Mouse (Mus musculus): ENCODE measurements around the gene Ntsr2.

The Ntsr2 gene

GRCm38 (mm10) chr12:16653332-16654093, at the start of gene Ntsr2:
Gene Ntsr2 (plus strand): TSS chr12:16653382.
- in situ Hi-C loops (cut with MboI, MseI): no loop called here

- in situ Hi-C loops (cut with MboI, MseI): no loop called here
Measured at GRCm38 (mm10) chr12:16605624-16606023, 47.6 kb upstream of the Ntsr2 start.

GRCm38 (mm10) chr12:16610936-16611335, 42.2 kb upstream of the Ntsr2 start, which contains the start of gene Lpin1:
Gene Lpin1 (minus strand): TSS chr12:16610966.
- in situ Hi-C loops (cut with MboI, MseI): no loop called here

- in situ Hi-C loops (cut with MboI, MseI): no loop called here
Measured at GRCm38 (mm10) chr12:16614556-16614955, 38.6 kb upstream of the Ntsr2 start.

GRCm38 (mm10) chr12:16615738-16616137, 37.4 kb upstream of the Ntsr2 start:
- in situ Hi-C loops (cut with MboI, MseI): no loop called here

- in situ Hi-C loops (cut with MboI, MseI): no loop called here
Measured at GRCm38 (mm10) chr12:16618512-16619274, 34.5 kb upstream of the Ntsr2 start.

- in situ Hi-C loops (cut with MboI, MseI): no loop called here
Measured at GRCm38 (mm10) chr12:16619453-16619852, 33.7 kb upstream of the Ntsr2 start.

GRCm38 (mm10) chr12:16620230-16620629, 33.0 kb upstream of the Ntsr2 start:
- in situ Hi-C loops (cut with MboI, MseI): no loop called here

GRCm38 (mm10) chr12:16630152-16630865, 22.9 kb upstream of the Ntsr2 start:
- in situ Hi-C loops (cut with MboI, MseI): loop anchor here (5.0 kb wide), 1 partner anchor 58 kb away; no protein-coding TSS in a partner anchor

- in situ Hi-C loops (cut with MboI, MseI): loop anchor here (5.0 kb wide), 1 partner anchor 59 kb away; no protein-coding TSS in a partner anchor
Measured at GRCm38 (mm10) chr12:16630866-16631185, 22.4 kb upstream of the Ntsr2 start.

GRCm38 (mm10) chr12:16631423-16631822, 21.8 kb upstream of the Ntsr2 start:
- in situ Hi-C loops (cut with MboI, MseI): loop anchor here (5.0 kb wide), 1 partner anchor 59 kb away; no protein-coding TSS in a partner anchor

GRCm38 (mm10) chr12:16633235-16633634, 19.9 kb upstream of the Ntsr2 start:
- in situ Hi-C loops (cut with MboI, MseI): loop anchor here (5.0 kb wide), 1 partner anchor 61 kb away; no protein-coding TSS in a partner anchor

GRCm38 (mm10) chr12:16634075-16634813, 18.9 kb upstream of the Ntsr2 start:
- in situ Hi-C loops (cut with MboI, MseI): loop anchor here (5.0 kb wide), 1 partner anchor 62 kb away; no protein-coding TSS in a partner anchor

- in situ Hi-C loops (cut with MboI, MseI): no loop called here
Measured at GRCm38 (mm10) chr12:16635816-16636215, 17.4 kb upstream of the Ntsr2 start.

GRCm38 (mm10) chr12:16639078-16639771, 14.0 kb upstream of the Ntsr2 start:
- in situ Hi-C loops (cut with MboI, MseI): no loop called here

- in situ Hi-C loops (cut with MboI, MseI): no loop called here
Measured at GRCm38 (mm10) chr12:16640075-16640474, 13.1 kb upstream of the Ntsr2 start.

GRCm38 (mm10) chr12:16642000-16642399, 11.2 kb upstream of the Ntsr2 start:
- in situ Hi-C loops (cut with MboI, MseI): no loop called here

- in situ Hi-C loops (cut with MboI, MseI): no loop called here
Measured at GRCm38 (mm10) chr12:16643508-16644345, 9.5 kb upstream of the Ntsr2 start.

- in situ Hi-C loops (cut with MboI, MseI): no loop called here
Measured at GRCm38 (mm10) chr12:16644698-16645097, 8.5 kb upstream of the Ntsr2 start.
